ENCODE assay signal across 13 mouse cellular contexts in genomic region chr9:20697466-20697865, GRCm38 (mm10). TPM values are rescaled to one million over a fixed set of nuclear protein-coding genes. Genes with fewer than 3 reads are reported as not detected.
DNase-seq lines count a peak whose midpoint lies in the region; ATAC-seq and TF ChIP-seq lines count a peak whose summit lies in the region.
"Had no signal": no experiment of that assay in that cellular context is flagged by ENCODE, and none has a peak within 500 bp of the region (broad histone marks: within the 10 kb centered on the region; RNA-seq: fewer than 3 reads in every experiment).

No protein-coding gene starts in this region.

- H3K4me1 ChIP-seq in forebrain, embryonic 11.5 days (replicated peaks; ENCODE audit: control insufficient read depth, insufficient read depth, low read length), result peaks cover 16% of the 10 kb centered on the region
- H3K4me1 ChIP-seq in hindbrain, embryonic 15.5 days (replicated peaks), result peaks cover 33% of the 10 kb centered on the region
- peaks cover 36% of the 10 kb centered on the region for H3K4me1 ChIP-seq in neural tube, embryonic 11.5 days (ENCODE audit: control insufficient read depth, insufficient read depth, low read length)
- H3K4me1 ChIP-seq in thymus, adult 2 months (replicated peaks; ENCODE audit: control insufficient read depth, insufficient read depth, low read length), result no peaks in the 10 kb centered on the region
- H3K4me1 ChIP-seq: liver, embryonic 13.5 days had no signal

- TF ChIP-seq POLR2A in thymus, adult 2 months (IDR thresholded peaks at IDR 0.05; ENCODE audit: control insufficient read depth, extremely low read depth, insufficient read depth, low read length, poor library complexity), result no peak

- no peak for TF ChIP-seq CTCF in thymus, adult 2 months (IDR thresholded peaks at IDR 0.05; ENCODE audit: borderline replicate concordance, control insufficient read depth, extremely low read depth, insufficient read depth, low read length, poor library complexity)

- peak; percentile 86 for DNase-seq in embryo, embryonic 10.5 days (ENCODE audit: low spot score)
- DNase-seq in forebrain, embryonic 11.5 days (ENCODE audit: low spot score), result peak; percentile 69
- DNase-seq in neural tube, embryonic 11.5 days (ENCODE audit: low spot score), result peak; percentile 85
- no peak for DNase-seq in thymus, adult 2 months
- no peak for DNase-seq in spleen, postnatal 4 days (ENCODE audit: low spot score in 2 of 2)
- DNase-seq in thymus, postnatal 0 days (ENCODE audit: low spot score), result no peak
- DNase-seq: kidney, adult 11 months; liver, embryonic 13.5 days; lung, postnatal 14 days; right cerebral cortex, postnatal 4 days; thymus, adult 18-20 months had no signal

- H3K4me2 ChIP-seq in forebrain, embryonic 11.5 days (ENCODE audit: low read depth, low read length, severe bottlenecking), result no peak overlapping the region
- no peak overlapping the region for H3K4me2 ChIP-seq in hindbrain, embryonic 15.5 days
- no peak overlapping the region for H3K4me2 ChIP-seq in neural tube, embryonic 11.5 days (ENCODE audit: low read depth)
- H3K4me2 ChIP-seq: liver, embryonic 13.5 days had no signal

- no peaks in the 10 kb centered on the region for H3K9me3 ChIP-seq in forebrain, embryonic 11.5 days (ENCODE audit: control insufficient read depth, low read length)
- no peaks in the 10 kb centered on the region for H3K9me3 ChIP-seq in hindbrain, embryonic 15.5 days
- H3K9me3 ChIP-seq in neural tube, embryonic 11.5 days (ENCODE audit: control insufficient read depth, low read length), result no peaks in the 10 kb centered on the region
- H3K9me3 ChIP-seq: liver, embryonic 13.5 days had no signal

- H3K9ac ChIP-seq in forebrain, embryonic 11.5 days (ENCODE audit: low read length), result no peak overlapping the region
- no peak overlapping the region for H3K9ac ChIP-seq in hindbrain, embryonic 15.5 days
- H3K9ac ChIP-seq in neural tube, embryonic 11.5 days (ENCODE audit: low read length), result no peak overlapping the region
- H3K9ac ChIP-seq: liver, embryonic 13.5 days had no signal

- WGBS in forebrain, embryonic 11.5 days, result 8% methylated on average over 8 of the region's 8 CpGs
- 9% methylated on average over 8 of the region's 8 CpGs for WGBS in hindbrain, embryonic 15.5 days
- WGBS in neural tube, embryonic 11.5 days, result 19% methylated on average over 8 of the region's 8 CpGs
- WGBS in thymus, adult 2 months, result 81% methylated on average over 8 of the region's 8 CpGs

- H3K27ac ChIP-seq in forebrain, embryonic 11.5 days (ENCODE audit: low read depth, low read length), result peak overlapping the region; percentile 68
- H3K27ac ChIP-seq in hindbrain, embryonic 15.5 days (replicated peaks), result peak overlapping the region; percentile 48; the same call in 1 of the 2 replicates
- peak overlapping the region; percentile 82 for H3K27ac ChIP-seq in neural tube, embryonic 11.5 days (ENCODE audit: low read depth, low read length)
- no peak overlapping the region for H3K27ac ChIP-seq in thymus, adult 2 months (ENCODE audit: control insufficient read depth, insufficient read depth, low read length)
- H3K27ac ChIP-seq: liver, embryonic 13.5 days had no signal

- peak; percentile 81 for ATAC-seq in forebrain, embryonic 11.5 days (replicated peaks; ENCODE audit: low FRiP score)
- ATAC-seq in hindbrain, embryonic 15.5 days (ENCODE audit: low FRiP score, low read depth), result no peak
- peak; percentile 83 for ATAC-seq in neural tube, embryonic 11.5 days (ENCODE audit: insufficient read depth, low FRiP score, low TSS enrichment)
- ATAC-seq: CD4-positive, CD25-positive, alpha-beta regulatory T cell, adult 4 months had no signal

- no peaks in the 10 kb centered on the region for H3K36me3 ChIP-seq in forebrain, embryonic 11.5 days (ENCODE audit: control insufficient read depth, insufficient read depth, low read length)
- no peaks in the 10 kb centered on the region for H3K36me3 ChIP-seq in hindbrain, embryonic 15.5 days
- no peaks in the 10 kb centered on the region for H3K36me3 ChIP-seq in neural tube, embryonic 11.5 days (ENCODE audit: control insufficient read depth, insufficient read depth, low read length)
- no peaks in the 10 kb centered on the region for H3K36me3 ChIP-seq in thymus, adult 2 months (ENCODE audit: control insufficient read depth, insufficient read depth, low read length)
- H3K36me3 ChIP-seq: liver, embryonic 13.5 days had no signal

- H3K27me3 ChIP-seq in forebrain, embryonic 11.5 days (ENCODE audit: control insufficient read depth, insufficient read depth, low read length), result peaks cover 6% of the 10 kb centered on the region; the same call in 1 of the 2 replicates
- H3K27me3 ChIP-seq in hindbrain, embryonic 15.5 days, result no peaks in the 10 kb centered on the region
- H3K27me3 ChIP-seq in neural tube, embryonic 11.5 days (ENCODE audit: control insufficient read depth, insufficient read depth, low read length), result no peaks in the 10 kb centered on the region
- peaks cover 5% of the 10 kb centered on the region; the same call in 1 of the 2 replicates for H3K27me3 ChIP-seq in thymus, adult 2 months (ENCODE audit: control insufficient read depth, insufficient read depth, low read length)

- H3K4me3 ChIP-seq in forebrain, embryonic 11.5 days (ENCODE audit: low read depth, low read length), result no peak overlapping the region
- H3K4me3 ChIP-seq in hindbrain, embryonic 15.5 days, result no peak overlapping the region
- no peak overlapping the region for H3K4me3 ChIP-seq in neural tube, embryonic 11.5 days (ENCODE audit: low read depth, low read length)
- no peak overlapping the region for H3K4me3 ChIP-seq in thymus, adult 2 months (ENCODE audit: control insufficient read depth, insufficient read depth, low read length)
- H3K4me3 ChIP-seq: liver, embryonic 13.5 days had no signal

RNA-seq across cellular contexts. Expression of gene Pin1, which starts 45.6 kb away (rescaled TPM):
- 63.0 and 72.5 TPM in 2 replicates for polyA plus RNA-seq in forebrain, embryonic 11.5 days (2014; fragmentation: Nextera tagmentation; extraction: Ambion mirVana)
- 66.0 and 66.3 TPM in 2 replicates for polyA plus RNA-seq in hindbrain, embryonic 15.5 days (2015; fragmentation: Nextera tagmentation; extraction: Ambion mirVana)
- 68.7 and 71.6 TPM in 2 replicates for polyA plus RNA-seq in neural tube, embryonic 11.5 days (2014; fragmentation: Nextera tagmentation; extraction: Ambion mirVana)
- 36.8 and 37.2 TPM in 2 replicates for polyA plus RNA-seq in thymus, adult 2 months (2012; rRNA removed)
- 54.9 and 56.7 TPM in 2 replicates for polyA plus RNA-seq in thymus, postnatal 0 days (2015; fragmentation: Nextera tagmentation; extraction: Ambion mirVana)

RNA-seq across cellular contexts. Expression of gene Olfm2, which starts 48.7 kb away (rescaled TPM):
- polyA plus RNA-seq in forebrain, embryonic 11.5 days (2014; fragmentation: Nextera tagmentation; extraction: Ambion mirVana), result 15.4 and 19.8 TPM in 2 replicates
- 199 and 226 TPM in 2 replicates for polyA plus RNA-seq in hindbrain, embryonic 15.5 days (2015; fragmentation: Nextera tagmentation; extraction: Ambion mirVana)
- 76.1 and 88.4 TPM in 2 replicates for polyA plus RNA-seq in neural tube, embryonic 11.5 days (2014; fragmentation: Nextera tagmentation; extraction: Ambion mirVana)
- polyA plus RNA-seq in thymus, adult 2 months (2012; rRNA removed), result 0.51 and 0.93 TPM in 2 replicates
- 0.24 and 0.52 TPM in 2 replicates for polyA plus RNA-seq in thymus, postnatal 0 days (2015; fragmentation: Nextera tagmentation; extraction: Ambion mirVana)

RNA-seq across cellular contexts. Expression of gene Fbxl12, which starts 52.9 kb away (rescaled TPM):
- polyA plus RNA-seq in forebrain, embryonic 11.5 days (2014; fragmentation: Nextera tagmentation; extraction: Ambion mirVana), result 13.1 and 14.8 TPM in 2 replicates
- 13.8 TPM in 2 replicates for polyA plus RNA-seq in hindbrain, embryonic 15.5 days (2015; fragmentation: Nextera tagmentation; extraction: Ambion mirVana)
- 15.3 and 15.8 TPM in 2 replicates for polyA plus RNA-seq in neural tube, embryonic 11.5 days (2014; fragmentation: Nextera tagmentation; extraction: Ambion mirVana)
- 560 and 583 TPM in 2 replicates for polyA plus RNA-seq in thymus, adult 2 months (2012; rRNA removed)
- polyA plus RNA-seq in thymus, postnatal 0 days (2015; fragmentation: Nextera tagmentation; extraction: Ambion mirVana), result 149 and 159 TPM in 2 replicates

RNA-seq across cellular contexts. Expression of gene Ubl5, which starts 54.8 kb away (rescaled TPM):
- polyA plus RNA-seq in forebrain, embryonic 11.5 days (2014; fragmentation: Nextera tagmentation; extraction: Ambion mirVana), result 350 and 401 TPM in 2 replicates
- polyA plus RNA-seq in hindbrain, embryonic 15.5 days (2015; fragmentation: Nextera tagmentation; extraction: Ambion mirVana), result 441 and 476 TPM in 2 replicates
- 391 and 397 TPM in 2 replicates for polyA plus RNA-seq in neural tube, embryonic 11.5 days (2014; fragmentation: Nextera tagmentation; extraction: Ambion mirVana)
- 189 and 207 TPM in 2 replicates for polyA plus RNA-seq in thymus, adult 2 months (2012; rRNA removed)
- 658 and 685 TPM in 2 replicates for polyA plus RNA-seq in thymus, postnatal 0 days (2015; fragmentation: Nextera tagmentation; extraction: Ambion mirVana)

Comparison
In these comparisons a context has a peak if more than half of its experiments do, and no peak if none do; other contexts are left out.
1. DNase-seq: peak in embryo, embryonic 10.5 days (single experiment), forebrain, embryonic 11.5 days (single experiment) and neural tube, embryonic 11.5 days (single experiment); none in thymus, adult 2 months (single experiment), spleen, postnatal 4 days (0 of 2) and thymus, postnatal 0 days (single experiment).